Mouse (Mus musculus) lung, postnatal 0 days (tissue): ENCODE measurements around the gene Asb2. TPM values are rescaled to one million over a fixed set of nuclear protein-coding genes. Genes with fewer than 3 reads are reported as not detected.

Source experiments
- ATAC-seq: fragments of 200-750 bp; cut with Nextera tagmentation; 2 replicates; pipeline ENCODE4 v1.8.0; 2017; ENCODE audit warnings: moderate library complexity
- DNase-seq: peaks from one replicate; pipeline ENCODE4 v3.0.0-alpha.2; 2016; ENCODE audit warnings: low spot score
- H3K27ac ChIP-seq: fragments of 300-500 bp; sonication (generic); 2 replicates; pipeline ENCODE4 v1.5.1; 2014; ENCODE audit warnings: antibody characterized with exemption, mild to moderate bottlenecking, low read length, mixed read lengths
- H3K27me3 ChIP-seq: fragments of 300-500 bp; sonication (generic); replicated peaks from 2 replicates; pipeline ENCODE4 v1.6.1; 2014; ENCODE audit warnings: low read length, mixed read lengths; ENCODE audit not compliant: insufficient read depth
- H3K36me3 ChIP-seq: fragments of 300-500 bp; sonication (generic); 2 replicates; pipeline ENCODE4 v1.6.1; 2014; ENCODE audit warnings: low read length, mixed read lengths; ENCODE audit not compliant: insufficient read depth
- H3K4me1 ChIP-seq: fragments of 300-500 bp; sonication (generic); 2 replicates; pipeline ENCODE4 v1.6.1; 2014; ENCODE audit warnings: antibody characterized with exemption, low read depth, low read length, mixed read lengths; ENCODE audit not compliant: insufficient read depth
- H3K4me2 ChIP-seq: fragments of 300-500 bp; sonication (generic); replicated peaks from 2 replicates; pipeline ENCODE4 v1.6.1; 2014; ENCODE audit warnings: low read depth, mild to moderate bottlenecking, low read length, moderate library complexity, mixed read lengths
- H3K4me3 ChIP-seq: fragments of 300-500 bp; sonication (generic); 2 replicates; pipeline ENCODE4 v1.5.1; 2014; ENCODE audit warnings: low read depth, low read length
- H3K9ac ChIP-seq: fragments of 300-500 bp; sonication (generic); replicated peaks from 2 replicates; pipeline ENCODE4 v1.6.1; 2014; ENCODE audit warnings: low read depth, mild to moderate bottlenecking
- H3K9me3 ChIP-seq: fragments of 300-500 bp; sonication (generic); 2 replicates; pipeline ENCODE4 v1.6.1; 2016; ENCODE audit warnings: low read length, mixed read lengths
- CTCF ChIP-seq: IDR thresholded peaks from 2 replicates; pipeline ENCODE4 v1.5.1; 2016; ENCODE audit warnings: antibody characterized with exemption, mild to moderate bottlenecking
- EP300 ChIP-seq: IDR thresholded peaks from 2 replicates; pipeline ENCODE4 v1.6.1; 2016; ENCODE audit warnings: antibody characterized with exemption, mild to moderate bottlenecking, control low read depth
- WGBS: fragments of 180-500 bp; shearing (Covaris S2); extraction: QIAGEN DNeasy Blood & Tissue Kit; methylation state at CpG from one replicate; pipeline ENCODE4 v1.1.7; 2014; 5-methylcytosine and 5-hydroxymethylcytosine counted together
- polyA plus RNA-seq: library from polyadenylated mRNA; unstranded; fragments of >200 nt; fragmentation: Nextera tagmentation; extraction: Ambion mirVana; gene quantifications from 2 replicates; pipeline ENCODE4 v1.2.1, GENCODE M21; 2015

The Asb2 gene
- polyA plus RNA-seq, 1 experiment from 2014 or later = 5.1 TPM

GRCm38 (mm10) chr12:103373530-103374236, 17.9 kb upstream of the Asb2 start:
- TF ChIP-seq EP300 (no peak), CTCF (no peak)
- Histone ChIP-seq H3K9me3 (no peaks in the 10 kb centered on the region), H3K4me2 (no peak overlapping the region), H3K4me1 (no peaks in the 10 kb centered on the region), H3K36me3 (no peaks in the 10 kb centered on the region), H3K9ac (no peak overlapping the region), H3K4me3 (no peak overlapping the region), H3K27me3 (no peaks in the 10 kb centered on the region), H3K27ac (no peak overlapping the region)
- DNase-seq = no peak
- 61% methylated on average over 8 of the region's 8 CpGs for WGBS
- no peak for ATAC-seq

- TF ChIP-seq EP300 = no peak
- peak; percentile 83 for TF ChIP-seq CTCF
- ATAC-seq (no peak), DNase-seq (no peak)
- H3K4me1 ChIP-seq = no peaks in the 10 kb centered on the region
- 15% methylated on average over 6 of the region's 6 CpGs for WGBS
- no peak overlapping the region for H3K4me3 ChIP-seq
- H3K27ac ChIP-seq = no peak overlapping the region
- no peaks in the 10 kb centered on the region for H3K36me3 ChIP-seq
- H3K9ac ChIP-seq = no peak overlapping the region
- H3K27me3 ChIP-seq = no peaks in the 10 kb centered on the region
- no peak overlapping the region for H3K4me2 ChIP-seq
- no peaks in the 10 kb centered on the region for H3K9me3 ChIP-seq
These were observed 15.9 kb upstream of the Asb2 start for GRCm38 (mm10) chr12:103371711-103372110.

GRCm38 (mm10) chr12:103370861-103371260, 15.1 kb upstream of the Asb2 start:
- H3K27me3 ChIP-seq = no peaks in the 10 kb centered on the region
- no peak for DNase-seq
- WGBS = 62% methylated on average over 4 of the region's 4 CpGs
- TF ChIP-seq EP300 (no peak), CTCF (no peak)
- no peaks in the 10 kb centered on the region for H3K36me3 ChIP-seq
- H3K27ac ChIP-seq = no peak overlapping the region
- no peak for ATAC-seq
- H3K4me3 ChIP-seq = no peak overlapping the region
- no peak overlapping the region for H3K4me2 ChIP-seq
- no peaks in the 10 kb centered on the region for H3K4me1 ChIP-seq
- no peak overlapping the region for H3K9ac ChIP-seq
- no peaks in the 10 kb centered on the region for H3K9me3 ChIP-seq

GRCm38 (mm10) chr12:103368777-103369176, 13.0 kb upstream of the Asb2 start:
- Histone ChIP-seq H3K4me3 (no peak overlapping the region), H3K27ac (no peak overlapping the region), H3K9ac (no peak overlapping the region), H3K36me3 (no peaks in the 10 kb centered on the region), H3K4me1 (no peaks in the 10 kb centered on the region), H3K27me3 (no peaks in the 10 kb centered on the region), H3K9me3 (no peaks in the 10 kb centered on the region), H3K4me2 (no peak overlapping the region)
- WGBS = 31% methylated on average over 2 of the region's 2 CpGs
- ATAC-seq = no peak
- DNase-seq = no peak
- TF ChIP-seq CTCF (no peak), EP300 (no peak)

- Histone ChIP-seq H3K9ac (no peak overlapping the region), H3K4me3 (no peak overlapping the region), H3K27ac (no peak overlapping the region), H3K36me3 (no peaks in the 10 kb centered on the region), H3K9me3 (no peaks in the 10 kb centered on the region), H3K4me2 (no peak overlapping the region), H3K27me3 (no peaks in the 10 kb centered on the region), H3K4me1 (no peaks in the 10 kb centered on the region)
- ATAC-seq (no peak), DNase-seq (no peak)
- TF ChIP-seq CTCF = no peak
- 71% methylated on average over 7 of the region's 7 CpGs for WGBS
These were observed 12.5 kb upstream of the Asb2 start for GRCm38 (mm10) chr12:103368326-103368669.

DNA sequence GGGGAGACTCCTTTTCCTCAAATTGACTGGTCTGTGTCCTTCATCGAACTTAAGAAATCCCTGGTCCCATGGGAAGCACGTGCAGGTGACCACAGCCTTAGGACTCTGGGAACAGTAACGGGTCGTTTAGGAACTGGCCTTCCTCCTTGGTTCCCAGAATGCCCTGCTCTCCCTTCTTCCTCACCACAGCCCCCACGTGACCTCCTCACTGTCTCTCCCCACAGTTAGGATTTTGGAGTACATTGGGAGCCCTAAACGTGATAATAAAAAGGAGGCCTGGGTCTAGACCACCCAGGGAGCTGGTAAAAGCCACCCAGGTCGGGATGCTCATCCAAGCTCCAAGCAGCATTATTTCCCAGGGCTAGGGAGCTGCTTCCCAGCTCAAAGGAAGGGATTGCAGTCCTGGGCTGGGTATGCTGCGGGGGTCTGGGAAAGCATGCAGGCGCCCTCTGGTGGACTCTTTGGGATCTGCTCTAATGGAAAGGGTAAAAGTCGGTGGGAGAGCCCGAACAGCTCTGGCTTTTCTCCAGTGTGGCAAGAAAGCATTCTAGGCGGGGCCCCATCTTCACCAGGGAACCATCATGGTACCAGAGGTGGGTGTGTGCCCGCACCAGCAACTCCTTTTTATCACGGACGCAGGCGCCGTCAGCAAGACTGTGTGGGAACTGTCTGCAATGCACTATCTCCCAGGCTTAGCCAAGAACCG, 12.0 kb upstream of the Asb2 start:
- no peak overlapping the region for H3K27ac ChIP-seq
- no peak overlapping the region for H3K9ac ChIP-seq
- no peaks in the 10 kb centered on the region for H3K27me3 ChIP-seq
- peak; percentile 66 for DNase-seq
- ATAC-seq = peak; percentile 50; the same call in 1 of the 2 replicates
- H3K4me1 ChIP-seq = no peaks in the 10 kb centered on the region
- no peak overlapping the region for H3K4me3 ChIP-seq
- TF ChIP-seq EP300 (no peak), CTCF (peak; percentile 82)
- no peaks in the 10 kb centered on the region for H3K9me3 ChIP-seq
- H3K4me2 ChIP-seq = no peak overlapping the region
- H3K36me3 ChIP-seq = no peaks in the 10 kb centered on the region
- WGBS = 13% methylated on average over 18 of the region's 18 CpGs
